Mouse (Mus musculus) kidney, postnatal 4 days (tissue): ENCODE results near the gene Hacd3.

Experiments used
- DNase-seq, 2 experiments: peaks; one replicate each; pipeline ENCODE4 v3.0.0; 2021; ENCODE audit warnings: mixed read lengths in 2 of 2

Gene Hacd3

DNA sequence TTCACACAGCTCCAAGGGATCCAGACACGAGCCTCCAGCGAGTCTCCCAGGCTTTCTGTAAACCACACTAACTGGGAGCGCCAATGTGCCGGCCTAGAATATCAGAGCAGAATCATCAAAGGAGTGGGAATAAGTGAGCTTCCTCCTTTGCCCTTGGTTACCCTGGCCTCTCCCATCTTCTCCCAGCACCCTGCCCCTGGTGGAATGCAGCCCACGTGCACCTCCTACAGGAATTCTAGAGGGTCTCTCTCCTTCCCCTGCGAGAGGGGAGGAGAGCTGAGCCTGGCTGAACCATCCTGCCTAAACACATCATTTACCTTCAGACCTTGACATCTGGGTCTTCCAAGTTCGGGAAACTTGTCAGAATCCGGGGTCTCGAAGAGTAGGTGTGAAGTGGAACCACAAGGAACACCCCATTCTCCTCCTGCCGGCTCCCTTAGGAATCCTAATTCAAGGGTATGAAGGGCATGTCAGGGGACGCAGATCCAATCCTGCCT lies 70.3 kb downstream of the Hacd3 start, which contains the start of gene Slc24a1:
Gene Slc24a1 (minus strand): TSS at position 447 of the 497 bp plus-strand sequence.
- no peak for DNase-seq

DNA sequence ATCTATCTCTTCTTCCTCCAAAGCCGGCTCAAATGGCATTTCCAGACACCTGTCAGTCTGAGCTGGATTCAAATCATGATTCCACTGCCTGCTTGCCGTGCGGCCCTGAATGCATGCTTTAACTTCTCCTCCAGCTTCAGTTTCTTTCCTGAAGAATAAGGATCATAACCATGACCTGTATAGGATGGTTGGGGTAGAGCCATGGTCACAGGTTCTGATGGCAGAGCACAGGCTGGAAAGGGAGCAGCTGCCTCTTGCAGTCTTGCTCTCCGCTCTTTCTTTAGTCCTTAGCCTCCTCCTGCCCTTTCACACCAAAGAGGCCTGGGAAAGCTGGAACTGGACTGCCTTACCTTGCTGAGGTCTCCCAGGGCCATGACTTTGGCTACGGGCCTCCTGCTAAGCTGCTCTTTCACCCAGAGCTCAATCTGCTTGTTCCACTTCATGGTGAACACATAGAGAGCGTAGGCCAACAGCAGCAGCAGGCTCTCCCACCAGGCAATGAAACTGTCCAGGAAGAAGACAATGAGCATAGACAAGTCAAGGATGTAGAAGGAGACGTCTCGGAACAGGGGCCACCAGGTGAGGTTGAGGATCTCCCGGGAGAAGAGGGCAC lies 73.9 kb downstream of the Hacd3 start:
- DNase-seq = no peak

DNA sequence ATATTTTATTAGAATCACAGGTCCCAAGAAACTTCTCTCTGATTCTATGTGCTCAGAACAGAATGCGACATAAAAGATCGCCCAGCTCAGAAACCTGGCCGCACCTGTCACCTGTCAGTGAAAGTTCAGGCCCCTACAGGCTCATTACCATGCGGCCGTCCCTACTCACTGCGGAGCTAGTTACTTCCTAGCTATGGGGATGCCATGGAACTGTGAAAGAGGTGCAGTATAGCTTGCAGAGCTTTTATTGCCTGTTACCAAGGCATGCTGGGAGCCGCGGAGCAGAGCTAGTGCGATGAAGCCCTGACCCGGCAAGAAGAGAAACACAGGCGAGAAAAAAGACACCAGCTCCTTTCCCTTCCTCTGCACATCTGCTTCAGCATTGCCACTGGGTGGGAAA lies 77.5 kb downstream of the Hacd3 start:
- no peak for DNase-seq

DNA sequence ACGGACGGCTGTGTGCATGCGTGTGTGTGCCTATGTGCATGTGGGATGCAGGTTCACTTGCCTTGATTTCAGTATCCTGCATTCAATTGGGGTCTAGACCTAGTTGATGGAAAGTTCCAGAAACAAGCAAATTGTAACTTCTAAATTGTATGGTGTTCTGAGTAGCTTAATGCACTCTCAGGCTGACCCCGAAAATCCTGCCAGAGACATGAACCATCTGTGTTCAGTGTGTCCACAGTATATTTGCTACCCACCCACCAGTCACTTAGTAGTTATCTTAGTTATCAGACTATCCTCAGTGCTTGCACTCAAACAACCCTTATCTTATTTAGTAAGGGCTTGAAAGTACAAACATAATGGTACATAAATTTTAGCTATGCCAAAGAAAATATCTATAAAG lies 79.8 kb downstream of the Hacd3 start:
- no peak for DNase-seq

DNA sequence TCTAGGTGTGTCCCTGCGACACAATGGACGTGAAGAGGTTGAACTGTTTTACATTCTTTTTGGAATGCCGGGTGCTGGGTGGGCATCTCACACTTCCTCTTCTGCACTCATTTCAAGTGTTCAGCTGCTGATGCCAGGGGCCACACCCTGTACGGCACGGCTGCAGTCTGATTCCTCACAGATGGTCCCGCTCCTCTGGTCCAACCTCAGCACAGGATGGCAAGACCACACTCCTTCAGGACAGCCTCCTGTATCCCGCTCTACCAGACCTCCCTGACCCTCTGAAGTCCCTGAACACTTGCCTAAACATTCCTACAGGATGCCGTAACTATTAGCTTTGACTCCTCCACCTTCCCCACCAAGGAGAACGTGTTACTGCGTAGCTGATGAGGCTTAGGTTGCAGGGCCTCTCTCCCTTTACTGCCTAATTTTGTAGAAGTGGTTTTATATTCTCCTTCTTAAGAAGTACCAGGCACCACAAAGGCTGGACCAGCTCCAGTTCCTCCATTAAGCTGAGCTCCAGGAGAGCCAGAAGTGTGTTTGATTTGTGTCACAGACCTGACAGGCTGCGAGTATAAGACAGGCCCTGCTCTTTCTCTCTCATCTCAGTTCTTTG lies 80.7 kb downstream of the Hacd3 start:
- DNase-seq = no peak

DNA sequence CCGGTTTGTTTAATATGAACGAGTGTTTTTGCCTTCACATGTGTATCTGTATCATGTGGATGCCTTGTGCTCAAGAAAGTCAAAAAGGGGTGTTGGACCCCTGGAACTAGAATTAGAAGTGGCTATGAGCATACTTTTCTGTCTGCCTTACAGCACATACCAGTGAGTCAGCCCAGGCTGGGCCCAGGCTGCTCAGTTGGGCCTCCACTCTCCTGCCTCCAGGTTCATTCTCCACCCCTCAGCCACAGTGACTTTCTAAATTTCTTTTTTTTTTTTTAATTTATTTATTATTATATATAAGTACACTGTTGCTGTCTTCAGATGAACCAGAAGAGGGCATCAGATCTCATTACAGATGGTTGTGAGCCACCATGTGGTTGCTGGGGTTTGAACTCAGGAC lies 81.7 kb downstream of the Hacd3 start:
- no peak for DNase-seq

DNA sequence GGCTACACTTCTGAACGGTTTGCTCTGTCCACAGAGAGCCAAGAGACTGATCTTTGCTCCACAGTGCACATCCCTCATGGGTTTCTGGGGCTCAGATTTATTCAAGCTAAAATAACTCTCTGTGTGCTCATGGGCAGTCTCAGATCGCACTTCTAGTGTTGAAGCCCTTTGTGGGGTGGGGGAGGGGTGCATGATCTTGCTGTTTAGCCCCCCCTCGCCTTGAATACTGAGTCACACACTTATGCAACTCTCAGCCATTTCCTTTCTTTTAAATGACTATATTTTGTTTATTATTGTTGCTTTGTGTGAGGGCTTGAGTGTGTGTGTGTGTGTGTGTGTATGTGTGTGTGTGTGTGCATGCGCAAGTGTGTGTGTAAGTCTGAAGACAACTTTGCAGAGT lies 82.2 kb downstream of the Hacd3 start:
- DNase-seq = peak in 1 of 2 experiments; percentile 31

DNA sequence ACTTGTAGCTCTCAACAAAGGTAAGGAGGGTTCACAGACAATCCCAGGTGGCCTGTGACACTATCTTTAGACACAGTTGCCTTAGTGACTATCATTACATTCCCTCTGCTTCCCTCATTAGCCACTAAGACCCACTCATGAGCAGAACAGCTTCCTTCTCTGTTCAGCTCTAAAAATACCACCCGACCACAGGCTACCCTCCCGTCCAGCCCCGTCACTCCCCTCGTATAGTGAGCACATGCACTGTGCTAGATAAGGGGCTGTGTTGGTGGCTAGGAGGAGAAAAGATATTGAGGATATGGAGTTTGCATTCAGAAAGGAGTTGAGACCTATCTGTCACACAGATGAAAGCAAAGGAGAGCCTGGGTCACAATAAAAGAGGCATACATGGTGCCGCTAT lies 83.0 kb downstream of the Hacd3 start:
- no peak for DNase-seq

DNA sequence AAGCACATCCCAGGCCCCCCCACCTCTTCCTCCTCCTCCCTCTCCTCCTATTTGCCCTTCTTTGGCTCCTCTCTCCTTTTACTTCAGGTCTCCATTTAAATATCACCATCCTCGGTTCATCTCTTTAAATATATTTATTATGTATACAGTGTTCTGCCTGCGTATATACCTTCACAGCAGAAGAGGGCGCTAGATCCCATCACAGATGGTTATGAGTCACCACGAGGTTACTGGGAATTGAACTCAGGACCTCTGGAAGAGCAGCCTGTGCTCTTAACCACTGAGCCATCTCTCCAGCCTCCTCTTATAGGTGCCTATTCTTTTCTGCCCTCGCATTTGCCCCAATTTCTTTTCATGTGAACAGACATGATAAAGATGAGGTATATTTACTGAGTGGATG lies 84.0 kb downstream of the Hacd3 start:
- no peak for DNase-seq
